Mouse (Mus musculus): Measurements from ENCODE around the gene Rras. TPM values are rescaled to one million over a fixed set of nuclear protein-coding genes. Genes with fewer than 3 reads are reported as not detected.
A peak's percentile ranks its signal among the peaks of the same experiment; 100 is the strongest.

The Rras gene
- polyA plus RNA-seq, 1 experiment from 2014 or later = 15.5 TPM

- Histone ChIP-seq H3K4me1 (replicated peaks; ENCODE audit: control insufficient read depth, insufficient read depth, low read length) (peaks cover 12% of the 10 kb centered on the region), H3K4me2 (ENCODE audit: low read depth, low read length, severe bottlenecking) (no peak overlapping the region), H3K36me3 (ENCODE audit: control insufficient read depth, insufficient read depth, low read length) (no peaks in the 10 kb centered on the region), H3K9me3 (ENCODE audit: control insufficient read depth, low read length) (no peaks in the 10 kb centered on the region), H3K27me3 (ENCODE audit: control insufficient read depth, insufficient read depth, low read length) (no peaks in the 10 kb centered on the region), H3K9ac (ENCODE audit: low read length) (no peak overlapping the region), H3K27ac (ENCODE audit: low read depth, low read length) (no peak overlapping the region), H3K4me3 (ENCODE audit: low read depth, low read length) (no peak overlapping the region)
- DNase-seq (ENCODE audit: low spot score) (no peak), ATAC-seq (replicated peaks; ENCODE audit: low FRiP score) (no peak)
- WGBS = 62% methylated on average over 14 of the region's 14 CpGs
These were observed 38.7 kb downstream of the Rras start for GRCm38 (mm10) chr7:45056329-45056971.

GRCm38 (mm10) chr7:45056972-45057348 lies 39.2 kb downstream of the Rras start:
- H3K27ac ChIP-seq (ENCODE audit: low read depth, low read length) = no peak overlapping the region
- H3K4me1 ChIP-seq (replicated peaks; ENCODE audit: control insufficient read depth, insufficient read depth, low read length) = peaks cover 14% of the 10 kb centered on the region

GRCm38 (mm10) chr7:45058607-45059571 lies 41.1 kb downstream of the Rras start:
- Histone ChIP-seq H3K9me3 (ENCODE audit: control insufficient read depth, low read length) (no peaks in the 10 kb centered on the region), H3K4me1 (replicated peaks; ENCODE audit: control insufficient read depth, insufficient read depth, low read length) (peaks cover 15% of the 10 kb centered on the region), H3K9ac (ENCODE audit: low read length) (no peak overlapping the region), H3K27ac (ENCODE audit: low read depth, low read length) (peak overlapping the region; percentile 37; the same call in 1 of the 2 replicates), H3K27me3 (ENCODE audit: control insufficient read depth, insufficient read depth, low read length) (no peaks in the 10 kb centered on the region), H3K4me3 (ENCODE audit: low read depth, low read length) (no peak overlapping the region), H3K4me2 (ENCODE audit: low read depth, low read length, severe bottlenecking) (0 out of 2 replicates have a peak overlapping the region, but pooled peaks have one; percentile 11), H3K36me3 (ENCODE audit: control insufficient read depth, insufficient read depth, low read length) (no peaks in the 10 kb centered on the region)
- DNase-seq (ENCODE audit: low spot score) (no peak), ATAC-seq (replicated peaks; ENCODE audit: low FRiP score) (no peak)
- WGBS = 75% methylated on average over 10 of the region's 10 CpGs

More at GRCm38 (mm10) chr7:45056972-45057348, 39.2 kb downstream of the Rras start:
- H3K4me2 ChIP-seq (ENCODE audit: low read depth, low read length, severe bottlenecking) = no peak overlapping the region
- H3K4me3 ChIP-seq (ENCODE audit: low read depth, low read length) = no peak overlapping the region
- ATAC-seq (replicated peaks; ENCODE audit: low FRiP score) = no peak
- no peak for DNase-seq (ENCODE audit: low spot score)
- H3K36me3 ChIP-seq (ENCODE audit: control insufficient read depth, insufficient read depth, low read length) = no peaks in the 10 kb centered on the region
- H3K9me3 ChIP-seq (ENCODE audit: control insufficient read depth, low read length) = no peaks in the 10 kb centered on the region
- no peaks in the 10 kb centered on the region for H3K27me3 ChIP-seq (ENCODE audit: control insufficient read depth, insufficient read depth, low read length)
- H3K9ac ChIP-seq (ENCODE audit: low read length) = no peak overlapping the region

GRCm38 (mm10) chr7:45060632-45061122 lies 42.9 kb downstream of the Rras start:
- Histone ChIP-seq H3K4me2 (ENCODE audit: low read depth, low read length, severe bottlenecking) (no peak overlapping the region), H3K4me3 (ENCODE audit: low read depth, low read length) (no peak overlapping the region), H3K9me3 (ENCODE audit: control insufficient read depth, low read length) (no peaks in the 10 kb centered on the region), H3K9ac (ENCODE audit: low read length) (no peak overlapping the region), H3K27ac (ENCODE audit: low read depth, low read length) (no peak overlapping the region), H3K27me3 (ENCODE audit: control insufficient read depth, insufficient read depth, low read length) (no peaks in the 10 kb centered on the region), H3K4me1 (replicated peaks; ENCODE audit: control insufficient read depth, insufficient read depth, low read length) (peaks cover 15% of the 10 kb centered on the region), H3K36me3 (ENCODE audit: control insufficient read depth, insufficient read depth, low read length) (no peaks in the 10 kb centered on the region)
- DNase-seq (ENCODE audit: low spot score) = no peak
- no peak for ATAC-seq (replicated peaks; ENCODE audit: low FRiP score)
- 85% methylated on average over 6 of the region's 6 CpGs for whole genome bisulfite sequencing

GRCm38 (mm10) chr7:45061532-45062075 lies 43.8 kb downstream of the Rras start:
- H3K4me1 ChIP-seq (replicated peaks; ENCODE audit: control insufficient read depth, insufficient read depth, low read length) = peaks cover 15% of the 10 kb centered on the region
- peak overlapping the region; percentile 49 for H3K4me2 ChIP-seq (ENCODE audit: low read depth, low read length, severe bottlenecking)
- WGBS = 20% methylated on average over 11 of the region's 11 CpGs
- no peaks in the 10 kb centered on the region for H3K27me3 ChIP-seq (ENCODE audit: control insufficient read depth, insufficient read depth, low read length)
- no peaks in the 10 kb centered on the region for H3K36me3 ChIP-seq (ENCODE audit: control insufficient read depth, insufficient read depth, low read length)
- DNase-seq (ENCODE audit: low spot score) = no peak
- peak overlapping the region; percentile 7; the same call in 1 of the 2 replicates for H3K27ac ChIP-seq (ENCODE audit: low read depth, low read length)
- peak overlapping the region; percentile 69 for H3K4me3 ChIP-seq (ENCODE audit: low read depth, low read length)
- no peak for ATAC-seq (replicated peaks; ENCODE audit: low FRiP score)
- no peaks in the 10 kb centered on the region for H3K9me3 ChIP-seq (ENCODE audit: control insufficient read depth, low read length)
- H3K9ac ChIP-seq (ENCODE audit: low read length) = peak overlapping the region; percentile 71

- Histone ChIP-seq H3K4me2 (ENCODE audit: low read depth, low read length, severe bottlenecking) (peak within 1 kb of the TSS; percentile 51), H3K4me1 (replicated peaks; ENCODE audit: control insufficient read depth, insufficient read depth, low read length) (peaks cover 15% of the 10 kb centered on the region), H3K27ac (ENCODE audit: low read depth, low read length) (peak within 1 kb of the TSS; percentile 66), H3K27me3 (ENCODE audit: control insufficient read depth, insufficient read depth, low read length) (no peaks in the 10 kb centered on the region), H3K9ac (ENCODE audit: low read length) (peak within 1 kb of the TSS; percentile 71), H3K36me3 (ENCODE audit: control insufficient read depth, insufficient read depth, low read length) (no peaks in the 10 kb centered on the region), H3K9me3 (ENCODE audit: control insufficient read depth, low read length) (no peaks in the 10 kb centered on the region), H3K4me3 (ENCODE audit: low read depth, low read length) (peak within 1 kb of the TSS; percentile 69)
- ATAC-seq (replicated peaks; ENCODE audit: low FRiP score) = peak; percentile 87
- DNase-seq (ENCODE audit: low spot score) = peak; percentile 95
- under 1% methylated on average over 31 of the region's 31 CpGs for WGBS
These were observed 44.6 kb downstream of the Rras start, which contains the start of the genes Nosip and Prrg2 for GRCm38 (mm10) chr7:45062239-45062835. TSS of gene Nosip (plus strand) at chr7:45062429. TSS of gene Prrg2 (minus strand) at chr7:45062677.

- H3K9ac ChIP-seq (ENCODE audit: low read length) = no peak overlapping the region
- H3K4me2 ChIP-seq (ENCODE audit: low read depth, low read length, severe bottlenecking) = no peak overlapping the region
- no peak overlapping the region for H3K27ac ChIP-seq (ENCODE audit: low read depth, low read length)
- peaks cover 5% of the 10 kb centered on the region; the same call in 1 of the 2 replicates for H3K4me1 ChIP-seq (replicated peaks; ENCODE audit: control insufficient read depth, insufficient read depth, low read length)
- H3K27me3 ChIP-seq (ENCODE audit: control insufficient read depth, insufficient read depth, low read length) = no peaks in the 10 kb centered on the region
- no peaks in the 10 kb centered on the region for H3K36me3 ChIP-seq (ENCODE audit: control insufficient read depth, insufficient read depth, low read length)
- no peak overlapping the region for H3K4me3 ChIP-seq (ENCODE audit: low read depth, low read length)
- ATAC-seq (replicated peaks; ENCODE audit: low FRiP score) (no peak), DNase-seq (ENCODE audit: low spot score) (no peak)
- no peaks in the 10 kb centered on the region for H3K9me3 ChIP-seq (ENCODE audit: control insufficient read depth, low read length)
- 69% methylated on average over 4 of the region's 4 CpGs for whole genome bisulfite sequencing
These were observed 49.6 kb downstream of the Rras start for GRCm38 (mm10) chr7:45067190-45067999.
